Mouse (Mus musculus): Measurements from ENCODE around the gene Idua.

Idua gene

GRCm38 (mm10) chr5:108727425-108727824 is 67.3 kb downstream of the Idua start:
- DNase-seq, result no peak

Data from thymus, postnatal 25 days (tissue).